Mouse (Mus musculus) megakaryocyte, embryonic 14.5 days (primary cell): ENCODE results near the gene Pex12.

Experiments used
- FLI1 ChIP-seq: IDR thresholded peaks from 2 replicates; pipeline ENCODE4 v1.6.1; 2012; ENCODE audit warnings: low read length, inconsistent platforms, mixed read lengths
- GATA1 ChIP-seq: IDR thresholded peaks from 3 replicates; pipeline ENCODE4 v1.6.1; 2012; ENCODE audit warnings: mixed read lengths, low read length, inconsistent platforms, borderline replicate concordance

DNA sequence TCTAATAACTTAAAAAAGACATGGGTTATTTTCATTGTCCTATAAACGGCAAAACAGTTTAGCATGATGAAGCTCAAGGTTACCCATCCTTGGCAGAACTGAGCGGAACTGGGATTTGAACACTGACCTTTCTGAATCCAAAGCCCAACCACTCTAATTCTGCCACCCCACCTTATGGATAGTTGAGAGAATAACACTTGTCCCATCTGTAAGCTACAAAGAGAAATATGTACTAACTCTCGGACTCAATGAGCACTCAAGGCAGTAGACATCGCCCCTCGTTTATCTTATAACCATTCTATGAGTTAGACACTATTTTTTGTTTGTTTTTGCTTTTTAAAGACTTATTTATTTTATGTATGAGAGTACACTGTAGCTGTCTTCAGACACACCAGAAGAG is 13.3 kb downstream of the Pex12 start:
- TF ChIP-seq GATA1: no peak
- no peak for TF ChIP-seq FLI1
